Mouse (Mus musculus): ENCODE measurements around the gene Rin2. TPM values are rescaled to one million over a fixed set of nuclear protein-coding genes. Genes with fewer than 3 reads are reported as not detected.
A peak's percentile ranks its signal among the peaks of the same experiment; 100 is the strongest.
"Not testable (repeated sequence)": the region's sequence is repeated elsewhere in the genome, so short reads cannot be mapped to it uniquely, and the experiment has no call there.

Gene Rin2
- total RNA-seq, 2 experiments from 2014 or later, result 7.1 to 9.1 TPM

DNA sequence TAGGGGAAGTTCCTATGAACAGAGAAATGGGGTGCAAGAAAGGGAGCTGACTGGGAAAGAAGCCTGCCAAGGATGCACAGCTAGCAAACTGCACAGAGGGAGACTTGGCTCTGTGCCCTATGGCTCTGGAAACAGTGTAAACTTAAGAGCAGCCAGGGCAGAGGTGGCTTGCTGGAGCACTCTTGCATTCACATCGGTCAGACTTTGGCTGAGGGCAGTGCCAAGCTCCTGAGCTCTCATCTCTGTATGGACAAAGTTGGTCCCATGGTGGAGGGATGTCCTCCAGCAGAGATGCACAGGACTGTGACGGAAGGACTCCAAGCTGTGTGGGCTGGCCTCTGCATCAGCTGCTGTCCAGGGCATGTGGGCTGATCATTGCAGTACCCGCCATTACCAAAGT is 8.5 kb downstream of the Rin2 start:
- DNase-seq (ENCODE audit: low spot score), result no peak

DNA sequence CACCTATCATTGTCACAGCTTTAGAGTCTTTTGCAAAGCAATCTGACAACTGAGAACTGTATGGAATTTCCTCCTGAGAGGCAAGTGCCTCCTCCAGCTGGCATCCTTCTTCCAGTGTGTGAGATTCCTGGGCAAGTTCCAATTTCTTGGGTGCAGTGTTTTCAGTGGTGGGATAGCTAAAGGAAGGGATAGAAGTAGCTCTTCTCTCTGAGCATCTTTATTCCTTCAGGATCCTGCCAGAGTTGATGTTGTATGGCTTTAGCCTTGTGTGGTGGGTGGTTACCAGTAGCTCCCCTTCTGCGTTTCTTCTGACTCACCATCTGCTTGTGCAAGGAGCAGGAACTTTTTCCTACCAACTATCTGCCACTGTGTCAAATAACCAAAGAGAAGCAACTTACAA is 9.1 kb downstream of the Rin2 start:
- DNase-seq (ENCODE audit: low spot score), result no peak

DNA sequence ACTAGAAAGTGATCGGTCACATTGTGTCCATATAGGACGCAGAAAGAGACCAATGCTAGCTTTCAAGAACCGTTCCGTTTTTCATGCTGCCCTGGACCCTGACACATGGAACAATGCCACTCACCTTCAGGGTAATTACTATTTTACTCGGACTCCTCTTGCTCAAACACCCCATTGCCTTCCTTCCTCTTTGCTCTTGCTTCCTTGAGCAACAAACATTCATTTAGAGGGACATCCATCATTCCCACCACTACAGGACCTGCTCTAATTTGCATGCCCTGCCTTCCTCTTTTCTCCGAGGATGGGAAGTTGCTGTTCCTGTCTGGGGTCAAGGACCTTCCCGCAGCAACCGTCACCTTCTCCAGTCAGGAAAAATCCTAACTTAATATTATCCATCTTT is 9.9 kb downstream of the Rin2 start:
- no peak for DNase-seq (ENCODE audit: low spot score)

DNA sequence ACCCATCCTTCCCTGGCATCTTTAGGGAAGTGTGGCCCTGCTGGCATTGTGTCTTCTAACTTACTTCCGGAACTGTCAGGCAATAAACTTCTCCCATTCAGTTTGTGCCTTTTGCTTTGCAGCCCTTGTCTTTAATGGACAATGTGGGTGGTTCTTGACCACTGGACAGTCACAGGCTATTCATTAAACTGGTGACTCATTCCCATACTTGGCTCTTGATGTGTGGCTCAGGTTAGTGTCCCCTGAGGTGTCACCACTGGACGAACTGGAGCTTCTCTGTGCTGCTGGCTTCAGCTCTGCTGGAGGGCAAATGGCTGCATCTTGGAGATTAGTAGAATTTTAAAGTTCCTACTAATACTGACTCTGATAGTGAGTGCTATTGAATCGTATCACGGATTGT is 11.0 kb downstream of the Rin2 start:
- DNase-seq (ENCODE audit: low spot score), result no peak

DNA sequence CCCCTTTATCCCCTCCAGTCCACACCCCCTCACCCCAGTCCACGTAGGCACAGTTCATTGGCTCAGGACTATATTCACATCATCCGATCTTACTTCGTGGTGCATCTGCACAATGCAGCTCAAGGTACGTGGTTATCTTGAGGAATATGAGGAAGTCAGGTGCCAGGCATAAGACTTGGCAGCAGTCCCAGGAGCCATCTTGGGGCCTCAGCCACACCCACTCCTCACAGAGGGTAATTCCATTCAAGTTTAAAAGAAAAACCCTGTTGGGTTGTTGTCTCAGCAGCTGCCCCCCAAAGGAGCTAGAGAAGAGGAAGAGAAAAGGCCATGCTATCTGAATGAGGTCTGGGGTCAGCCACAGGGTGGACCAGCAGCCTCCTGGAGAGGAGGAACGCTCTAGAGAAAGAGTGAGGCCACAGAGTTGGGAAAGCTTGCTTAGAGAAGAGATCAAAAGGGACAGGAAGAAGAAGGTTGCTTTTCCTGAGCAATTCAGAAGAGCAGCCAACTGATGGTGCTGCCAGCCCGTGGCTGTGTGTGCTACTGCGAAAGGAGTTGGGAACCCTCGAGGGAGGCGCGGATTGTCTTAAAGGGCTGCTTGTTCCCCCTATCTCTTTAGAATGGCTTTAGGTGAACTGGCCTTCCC is 16.5 kb downstream of the Rin2 start:
- DNase-seq (ENCODE audit: low spot score), result no peak

DNA sequence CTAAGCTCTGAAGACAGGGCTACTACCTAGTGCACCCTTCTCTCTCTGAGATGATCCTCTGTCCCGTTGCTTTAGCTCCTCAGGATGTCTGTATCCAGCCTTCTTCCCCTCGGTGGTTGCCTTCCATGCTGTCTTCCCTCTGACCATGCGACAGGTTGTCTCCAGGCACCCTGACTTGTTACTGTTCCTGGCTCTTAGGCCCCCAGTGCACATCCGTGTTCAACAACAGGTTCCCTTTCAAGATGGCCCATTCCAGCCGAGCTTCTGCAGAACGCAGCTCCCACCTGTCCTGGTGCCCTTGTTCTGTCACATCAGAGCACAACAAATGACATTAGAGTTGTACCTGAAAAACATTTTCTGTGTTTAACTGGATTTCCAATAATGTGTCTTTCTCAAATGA is 22.1 kb downstream of the Rin2 start:
- no peak for DNase-seq (ENCODE audit: low spot score)

DNA sequence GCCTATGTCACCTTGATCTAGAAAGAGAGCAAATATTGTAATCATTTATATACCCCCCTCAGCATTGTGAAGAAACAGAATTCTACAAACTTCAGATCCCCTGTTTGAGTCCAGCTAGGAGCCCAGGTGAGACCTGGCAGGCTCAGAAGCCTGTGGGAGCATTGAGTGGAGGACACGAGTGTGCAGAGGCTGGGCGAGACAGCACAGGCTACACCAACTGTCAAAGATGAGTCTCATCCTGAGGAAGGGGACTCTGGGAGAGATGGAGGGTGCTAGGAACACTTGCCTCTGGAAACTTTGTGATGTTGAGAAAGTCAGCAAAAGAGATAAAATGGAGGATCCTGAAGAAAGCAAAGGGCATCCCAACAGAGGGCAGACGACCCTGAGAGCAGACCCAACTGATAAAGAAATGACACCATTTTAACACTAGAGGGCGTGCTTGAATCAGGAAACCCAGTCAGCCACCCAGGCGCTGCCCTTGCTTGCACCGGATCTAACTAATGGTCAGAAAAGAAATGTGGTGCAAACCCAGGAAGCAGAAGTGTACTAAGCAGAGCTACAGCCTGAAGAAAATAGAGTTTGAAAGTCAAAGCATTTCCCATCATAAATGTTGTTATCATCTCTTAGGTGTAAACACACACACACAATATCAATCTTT is 24.5 kb downstream of the Rin2 start:
- peak; percentile 65 for DNase-seq (ENCODE audit: low spot score)

DNA sequence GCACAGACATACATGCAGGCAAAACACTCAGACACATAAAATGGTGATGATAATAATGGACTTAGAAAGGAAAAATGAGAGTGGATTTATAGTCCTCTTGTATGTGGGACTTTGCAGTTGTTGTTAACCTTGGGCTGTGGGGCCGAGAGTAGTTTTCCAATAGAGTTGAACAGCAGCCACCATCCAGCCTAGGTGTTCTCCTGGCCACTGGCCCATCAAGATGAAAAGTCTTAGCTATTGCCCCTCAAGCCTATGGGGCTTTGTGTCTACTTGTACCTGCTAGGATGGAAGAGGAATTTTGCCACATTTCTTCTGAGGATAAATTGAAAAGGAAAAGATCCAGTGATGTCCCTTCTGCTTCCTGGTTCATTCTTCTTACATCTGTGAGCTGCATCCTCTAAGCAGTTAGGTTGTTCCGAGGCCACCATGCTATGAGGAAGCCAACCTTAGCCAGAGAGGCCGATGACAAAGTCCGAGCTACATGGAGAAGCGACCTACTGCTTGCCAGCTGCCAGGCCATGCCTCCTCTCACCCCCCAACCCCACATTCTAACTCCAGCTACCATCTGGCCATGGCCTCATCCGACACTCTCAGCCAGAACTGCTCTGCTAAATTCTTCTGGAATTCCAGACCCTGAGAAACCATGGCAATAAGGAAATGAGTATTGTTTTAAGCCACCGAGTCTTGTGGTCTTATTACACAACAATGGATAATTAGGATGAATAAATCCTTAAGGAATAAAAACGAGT is 25.4 kb downstream of the Rin2 start:
- no peak for DNase-seq (ENCODE audit: low spot score)

DNA sequence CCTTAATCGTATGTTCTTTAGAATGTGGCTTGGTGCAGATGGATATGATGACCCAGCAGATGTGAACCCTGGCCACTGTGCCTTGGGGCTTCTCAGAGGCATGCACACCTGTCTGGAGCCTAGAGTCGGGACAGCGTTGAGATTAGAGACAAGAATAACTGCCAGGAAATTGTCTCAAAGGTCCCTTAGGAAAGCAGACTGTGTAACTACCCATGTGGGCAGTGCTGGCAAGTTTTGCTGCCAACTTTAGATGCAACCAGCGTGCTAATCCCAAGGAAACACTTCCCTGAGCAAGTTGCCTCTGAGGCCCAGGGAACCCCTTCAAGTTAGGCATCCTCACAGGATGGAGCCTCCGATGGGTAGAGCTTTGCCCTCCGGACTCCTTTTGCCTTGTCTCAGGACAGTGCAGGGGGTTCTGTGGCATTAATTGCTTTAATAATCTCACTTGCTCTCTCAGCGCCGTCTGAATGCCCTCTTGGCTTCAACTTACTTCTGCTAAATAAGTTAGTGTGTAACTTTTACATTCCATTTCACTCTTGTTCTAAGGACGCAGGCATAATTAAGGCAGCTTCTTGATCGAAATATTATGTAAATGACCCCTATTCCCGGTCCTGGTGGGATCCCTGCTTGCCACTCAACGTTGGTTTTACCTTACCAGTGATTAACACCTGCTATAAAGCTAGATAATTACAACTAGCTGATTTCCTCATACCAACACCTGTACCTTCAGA is 26.8 kb downstream of the Rin2 start:
- no peak for DNase-seq (ENCODE audit: low spot score)

DNA sequence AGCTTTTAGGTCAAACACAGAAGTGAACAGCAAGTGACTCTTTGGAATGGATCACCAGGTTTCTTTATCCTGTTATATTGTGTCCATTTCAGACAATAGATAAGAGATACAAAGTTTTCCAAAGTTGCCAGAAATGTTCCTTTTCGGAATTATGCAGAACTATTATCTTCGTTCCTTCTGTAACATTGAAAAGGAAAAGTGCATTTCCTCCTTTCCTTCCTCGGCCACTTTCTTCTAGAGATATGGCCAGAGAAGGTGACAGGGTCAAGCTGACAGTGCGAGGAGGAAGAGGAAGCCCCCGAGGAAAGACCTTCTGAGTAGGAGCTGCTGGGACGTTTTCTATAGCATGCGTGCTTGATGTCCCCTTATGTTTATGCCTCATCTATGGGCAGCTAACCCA is 29.7 kb downstream of the Rin2 start:
- no peak for DNase-seq (ENCODE audit: low spot score)

DNA sequence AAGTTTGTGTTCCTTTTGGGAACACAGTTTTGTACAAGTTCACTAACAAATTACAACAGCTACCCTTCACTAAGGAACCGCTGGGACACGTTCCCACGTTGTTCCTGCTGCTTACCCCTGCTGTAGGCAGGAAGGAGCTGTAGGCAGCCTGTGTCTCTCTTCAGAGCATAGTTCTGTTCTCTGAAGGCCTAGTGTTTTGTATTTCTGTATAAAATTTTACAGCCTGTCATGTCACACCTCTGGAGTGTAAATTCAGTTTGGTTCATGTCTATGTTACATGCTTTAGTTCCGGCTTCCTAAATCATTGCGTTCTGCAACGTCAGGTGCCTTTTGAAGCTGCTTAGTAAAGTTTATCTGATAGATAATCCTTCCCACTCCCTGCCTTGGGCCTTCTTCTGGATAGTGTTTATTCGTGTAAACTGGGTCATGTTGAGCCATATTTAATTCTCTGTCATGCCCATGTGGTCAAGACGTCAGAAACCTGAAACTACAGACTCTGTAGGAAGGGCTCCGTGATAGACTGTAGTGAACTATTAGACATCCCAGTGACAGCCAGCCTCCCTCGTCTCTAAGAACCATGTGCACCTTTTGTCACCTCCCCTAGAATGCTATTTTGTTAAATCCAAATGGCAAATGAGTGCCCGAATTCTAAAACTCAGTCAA is 34.8 kb downstream of the Rin2 start:
- DNase-seq (ENCODE audit: low spot score), result no peak

DNA sequence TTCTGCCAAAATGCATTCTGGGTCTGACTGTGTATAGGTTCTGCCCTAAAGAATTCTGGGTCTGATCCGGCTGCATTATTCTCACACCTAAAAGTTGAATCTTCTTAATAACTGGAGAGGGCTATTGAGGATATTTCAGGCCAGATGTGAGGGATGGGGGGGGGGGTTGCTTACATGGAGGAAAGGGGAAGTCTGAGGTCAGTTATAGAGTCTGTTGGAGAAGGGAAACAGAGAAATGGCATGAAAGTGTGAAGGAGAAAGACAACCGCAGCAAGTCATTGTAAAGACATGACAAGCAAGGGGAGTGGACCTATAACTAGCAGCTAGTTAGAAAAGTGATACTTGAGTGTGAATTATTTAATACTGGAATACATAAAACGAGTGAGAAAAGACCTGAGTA is 36.5 kb downstream of the Rin2 start:
- no peak for DNase-seq (ENCODE audit: low spot score)

DNA sequence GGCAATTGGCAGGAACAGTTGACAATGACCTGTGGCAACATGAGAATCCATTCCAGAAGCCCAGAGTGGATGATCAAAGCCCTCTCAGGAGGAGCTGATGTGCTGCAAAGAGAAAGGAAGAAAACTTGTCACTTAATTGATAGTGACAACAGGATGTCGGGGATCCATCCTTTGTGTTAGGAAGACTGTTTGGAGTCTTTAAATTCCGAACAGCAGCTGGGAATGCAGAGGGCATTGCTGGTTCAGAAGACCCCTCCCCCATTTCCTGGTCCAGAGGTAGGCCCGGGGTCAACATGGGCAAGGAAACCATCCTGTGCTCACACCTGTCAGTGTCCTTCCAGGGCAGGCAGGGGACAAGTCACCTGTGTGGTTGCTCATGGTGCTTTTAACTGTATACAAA is 37.0 kb downstream of the Rin2 start:
- DNase-seq (ENCODE audit: low spot score), result no peak

DNA sequence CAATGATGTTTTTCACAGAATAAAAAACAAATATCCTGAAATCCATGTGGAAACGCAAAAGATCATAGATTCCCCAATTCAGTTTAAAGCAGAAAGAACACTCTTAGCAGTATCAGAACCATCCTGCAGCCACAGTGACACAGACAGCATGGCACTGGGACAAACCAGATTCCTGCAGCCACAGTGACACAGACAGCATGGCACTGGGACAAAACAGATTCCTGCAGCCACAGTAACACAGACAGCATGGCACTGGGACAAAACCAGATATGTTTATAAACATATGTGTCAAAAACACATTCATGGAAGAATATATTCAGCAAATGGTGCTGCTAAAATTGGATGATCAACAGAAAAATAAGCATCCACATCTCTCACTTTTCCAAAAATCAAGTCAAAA is 42.5 kb downstream of the Rin2 start:
- no peak for DNase-seq (ENCODE audit: low spot score)

DNA sequence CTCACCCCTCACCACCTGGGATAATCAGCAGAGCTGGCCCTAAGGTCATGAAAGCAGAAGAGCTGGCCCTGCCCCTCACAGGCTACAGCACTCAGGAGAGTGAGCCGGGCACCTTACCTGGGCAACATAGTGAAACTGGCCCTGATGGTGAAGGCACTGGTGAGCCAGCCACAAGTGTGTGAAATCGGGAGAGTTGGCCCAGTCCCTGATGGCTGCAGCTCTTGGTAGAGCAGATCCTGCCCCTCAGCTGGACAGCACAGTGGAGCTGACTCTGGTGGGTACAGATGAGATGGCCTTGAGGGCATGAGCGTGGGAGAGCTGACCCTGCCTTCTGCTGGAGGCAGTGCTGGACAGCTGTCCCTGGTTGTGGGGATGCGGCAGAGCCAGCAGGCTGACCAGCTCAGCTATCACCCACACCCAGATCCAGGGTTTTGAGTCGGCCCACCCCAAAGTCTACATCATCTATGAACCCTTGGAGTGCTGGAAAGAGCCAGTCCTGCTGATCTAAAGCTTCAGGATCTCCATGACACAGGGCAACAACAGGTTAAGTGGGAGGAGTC is 43.7 kb downstream of the Rin2 start:
- DNase-seq (ENCODE audit: low spot score), result no peak

DNA sequence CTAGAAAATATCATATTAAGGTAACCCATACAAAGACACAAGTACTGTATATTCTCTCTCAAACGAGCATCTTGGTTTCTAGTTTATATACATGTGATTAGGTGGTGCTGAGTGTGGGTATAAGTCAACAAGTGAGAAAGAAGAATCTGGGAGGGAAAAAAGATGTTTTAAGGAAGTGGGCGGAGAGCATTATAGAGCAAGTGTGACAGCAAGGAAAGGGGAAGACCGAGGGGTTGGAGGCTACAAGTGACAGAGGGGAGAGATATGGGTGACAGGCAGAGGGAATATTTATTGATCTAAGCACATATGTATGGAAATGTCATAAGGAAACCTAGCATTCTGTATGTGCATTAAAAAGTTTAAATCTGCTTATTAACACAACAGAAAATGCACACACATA is 45.1 kb downstream of the Rin2 start:
- DNase-seq (ENCODE audit: low spot score), result no peak

DNA sequence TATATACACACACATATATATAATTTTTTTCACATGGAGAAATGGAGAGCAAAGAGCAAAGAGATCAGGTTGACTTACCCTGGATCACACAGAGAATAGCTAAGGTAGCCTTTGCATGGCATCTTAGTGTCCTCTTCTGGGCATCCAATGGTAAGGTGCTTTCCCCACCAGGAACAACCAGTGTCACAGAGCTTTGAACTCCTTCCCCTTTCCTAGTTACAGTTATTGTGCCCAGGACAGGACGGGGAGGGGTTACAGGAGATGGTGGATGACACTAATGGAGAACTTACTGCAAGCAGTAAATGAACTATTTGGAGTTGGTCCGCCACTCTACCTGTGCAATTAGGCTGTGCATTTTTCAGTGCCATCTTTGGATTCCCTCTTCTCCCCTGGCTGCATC is 45.7 kb downstream of the Rin2 start:
- DNase-seq (ENCODE audit: low spot score), result no peak

DNA sequence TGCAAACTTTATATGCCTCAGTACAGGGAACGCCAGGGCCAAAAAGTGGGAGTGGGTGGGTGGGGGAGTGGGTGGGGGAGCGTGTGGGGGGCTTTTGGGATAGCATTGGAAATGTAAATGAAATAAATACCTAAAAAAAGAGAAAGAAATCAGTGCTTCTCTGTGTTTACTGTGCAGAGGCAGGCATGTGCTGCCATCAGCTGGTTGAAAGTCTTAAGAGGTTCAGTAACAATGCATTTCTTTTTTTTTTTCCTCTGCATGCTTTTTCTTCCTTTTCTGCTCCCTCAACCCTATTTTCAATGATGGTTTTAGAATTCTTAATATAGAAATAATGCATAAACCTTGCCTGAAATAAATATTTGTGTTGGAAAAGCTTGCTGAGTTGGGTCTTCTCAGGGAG is 47.3 kb downstream of the Rin2 start:
- not testable (repeated sequence) for DNase-seq (ENCODE audit: low spot score)

DNA sequence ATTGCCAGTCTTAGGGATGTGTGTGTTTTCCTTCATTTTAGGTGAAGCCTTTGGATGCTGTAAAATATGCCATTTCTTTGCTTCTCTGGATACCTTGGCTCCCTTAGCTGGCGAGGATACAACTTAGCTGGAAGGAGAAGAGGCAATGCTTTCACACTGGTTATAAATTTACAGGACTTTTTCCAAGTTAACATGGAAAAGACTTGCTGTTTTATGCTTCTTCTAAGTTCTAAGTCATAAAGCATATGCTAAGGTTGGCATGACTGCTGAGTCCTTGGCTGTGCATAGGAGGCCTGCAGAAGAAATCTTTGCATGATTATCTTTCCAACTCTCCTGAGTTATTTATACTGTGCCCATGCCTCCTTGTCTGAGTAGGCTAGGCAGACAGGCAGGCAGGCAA is 49.3 kb downstream of the Rin2 start:
- DNase-seq (ENCODE audit: low spot score), result no peak

DNA sequence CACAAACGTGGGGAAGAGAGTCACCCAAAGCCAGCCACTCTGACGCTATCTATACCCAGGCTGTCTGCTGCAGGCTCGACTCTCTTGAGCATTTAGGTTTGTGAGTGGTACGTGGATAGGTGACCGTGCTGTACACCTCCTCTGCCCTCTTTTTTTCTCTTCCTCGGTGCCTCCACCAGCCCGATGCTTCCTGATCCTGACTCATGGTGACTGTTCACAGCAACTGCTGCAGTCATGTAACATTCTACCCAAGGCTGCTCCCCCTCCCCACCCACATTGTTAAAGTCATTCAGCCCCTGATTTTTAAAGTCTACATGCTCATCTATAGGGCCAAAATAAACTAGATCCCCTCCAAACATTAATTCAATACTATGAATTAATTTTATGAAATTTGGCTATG is 54.4 kb downstream of the Rin2 start:
- no peak for DNase-seq (ENCODE audit: low spot score)

DNA sequence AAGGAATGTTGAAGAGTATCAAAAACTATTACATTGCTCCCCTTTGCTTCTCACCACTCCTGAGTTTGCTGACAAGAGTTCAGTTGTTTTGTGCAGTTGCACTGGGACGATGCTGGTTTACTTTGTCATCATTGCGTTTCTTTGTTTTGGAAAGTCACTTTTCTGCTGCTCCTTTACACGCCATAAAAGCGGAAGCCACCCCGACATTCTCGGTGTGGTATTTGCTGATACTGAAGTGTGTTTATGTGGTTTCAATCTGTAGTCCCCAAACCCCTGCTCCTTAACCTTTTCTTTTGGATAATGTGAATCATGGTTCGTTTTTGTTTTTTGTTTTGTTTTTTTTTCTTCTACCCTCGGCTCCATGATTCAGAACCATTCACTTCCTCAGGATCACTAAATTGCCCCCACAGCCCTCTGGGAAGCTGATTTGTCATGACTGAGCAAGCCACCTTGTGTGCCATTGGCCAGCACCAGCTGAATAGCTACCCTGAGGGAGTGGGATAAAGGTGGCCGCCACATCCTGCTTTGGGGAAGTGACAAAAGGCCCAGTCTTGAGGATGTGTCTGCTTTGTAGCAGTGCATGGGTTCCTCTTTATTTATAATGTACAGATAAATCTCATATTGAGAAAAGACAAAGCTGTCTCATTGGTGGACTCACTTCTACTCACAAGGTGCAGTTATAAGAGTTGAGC is 55.3 kb downstream of the Rin2 start:
- DNase-seq (ENCODE audit: low spot score), result no peak
